Mouse (Mus musculus) heart, postnatal 0 days (tissue): ENCODE measurements around the gene Rpsa. TPM values are rescaled to one million over a fixed set of nuclear protein-coding genes. Genes with fewer than 3 reads are reported as not detected.

ENCODE experiments used
- ATAC-seq: fragments of 200-750 bp; cut with Nextera tagmentation; 2 replicates; pipeline ENCODE4 v1.8.0; 2017; ENCODE audit warnings: low read depth, moderate number of reproducible peaks, moderate library complexity; ENCODE audit not compliant: insufficient read depth
- DNase-seq: peaks from one replicate; pipeline ENCODE4 v3.0.0-alpha.2; 2016; ENCODE audit warnings: low spot score
- H3K27ac ChIP-seq: fragments of 300-500 bp; sonication (generic); 2 replicates; pipeline ENCODE4 v1.5.1; 2014; ENCODE audit warnings: low read depth, mild to moderate bottlenecking
- H3K27me3 ChIP-seq: fragments of 300-500 bp; sonication (generic); 2 replicates; pipeline ENCODE4 v1.6.1; 2014; ENCODE audit warnings: low read length, mixed read lengths; ENCODE audit not compliant: control insufficient read depth, insufficient read depth
- H3K36me3 ChIP-seq: fragments of 300-500 bp; sonication (generic); replicated peaks from 2 replicates; pipeline ENCODE4 v1.6.1; 2014; ENCODE audit warnings: low read length, mixed read lengths; ENCODE audit not compliant: control insufficient read depth, insufficient read depth
- H3K4me1 ChIP-seq: fragments of 300-500 bp; sonication (generic); 2 replicates; pipeline ENCODE4 v1.6.1; 2014; ENCODE audit warnings: antibody characterized with exemption; ENCODE audit not compliant: control insufficient read depth, insufficient read depth
- H3K4me2 ChIP-seq: fragments of 300-500 bp; sonication (generic); 2 replicates; pipeline ENCODE4 v1.6.1; 2014; ENCODE audit warnings: low read depth, mild to moderate bottlenecking, low read length, moderate library complexity
- H3K4me3 ChIP-seq: fragments of 300-500 bp; sonication (generic); 2 replicates; pipeline ENCODE4 v1.5.1; 2014; ENCODE audit warnings: low read depth, low read length
- H3K9ac ChIP-seq: fragments of 300-500 bp; sonication (generic); replicated peaks from 2 replicates; pipeline ENCODE4 v1.6.1; 2014; ENCODE audit warnings: low read depth, low read length, mixed read lengths
- H3K9me3 ChIP-seq: fragments of 300-500 bp; sonication (generic); replicated peaks from 2 replicates; pipeline ENCODE4 v1.6.1; 2016; ENCODE audit warnings: low read length; ENCODE audit not compliant: control insufficient read depth
- CTCF ChIP-seq: IDR thresholded peaks from 2 replicates; pipeline ENCODE4 v1.5.1; 2016; ENCODE audit warnings: antibody characterized with exemption, control low read depth, low read depth
- EP300 ChIP-seq: IDR thresholded peaks from 2 replicates; pipeline ENCODE4 v1.6.1; 2016; ENCODE audit warnings: antibody characterized with exemption, low read depth
- WGBS: fragments of 180-500 bp; shearing (Covaris S2); extraction: QIAGEN DNeasy Blood & Tissue Kit; methylation state at CpG from one replicate; pipeline ENCODE4 v1.1.7; 2014; 5-methylcytosine and 5-hydroxymethylcytosine counted together
- polyA plus RNA-seq: library from polyadenylated mRNA; unstranded; fragments of >200 nt; fragmentation: Nextera tagmentation; extraction: Ambion mirVana; gene quantifications from 2 replicates; pipeline ENCODE4 v1.2.1, GENCODE M21; 2015
- total RNA-seq: library from RNA; depleted of rRNA; stranded (reverse); fragments of >200 nt; gene quantifications from 2 replicates; pipeline ENCODE4 v1.2.3, GENCODE M21; 2014; ENCODE audit warnings: low replicate concordance; rRNA removed

Rpsa gene
- total and polyA plus RNA-seq, 2 experiments from 2014 or later, result 572 to 1,728 TPM

DNA sequence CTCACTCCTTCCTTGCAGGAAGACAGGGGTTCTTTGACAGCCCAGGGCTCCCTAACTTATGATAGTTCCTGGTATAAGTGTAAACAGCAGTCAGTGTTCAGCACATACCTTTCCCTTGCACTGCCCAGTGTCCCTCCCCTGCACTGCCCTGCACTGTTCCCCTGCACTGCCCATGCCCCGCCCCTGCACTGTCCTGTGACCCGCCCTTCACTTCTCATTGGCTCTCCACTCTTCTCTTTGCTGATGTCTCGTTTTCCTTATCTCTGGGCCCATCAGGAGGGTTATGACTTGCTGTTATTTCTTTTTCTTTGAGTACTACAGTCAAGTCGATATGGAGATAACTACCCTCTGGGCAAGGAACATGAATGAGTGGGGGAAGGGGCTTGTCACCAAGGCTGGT, 30.6 kb downstream of the Rpsa start:
- Histone ChIP-seq H3K36me3 (no peaks in the 10 kb centered on the region), H3K9ac (no peak overlapping the region), H3K9me3 (no peaks in the 10 kb centered on the region)

DNA sequence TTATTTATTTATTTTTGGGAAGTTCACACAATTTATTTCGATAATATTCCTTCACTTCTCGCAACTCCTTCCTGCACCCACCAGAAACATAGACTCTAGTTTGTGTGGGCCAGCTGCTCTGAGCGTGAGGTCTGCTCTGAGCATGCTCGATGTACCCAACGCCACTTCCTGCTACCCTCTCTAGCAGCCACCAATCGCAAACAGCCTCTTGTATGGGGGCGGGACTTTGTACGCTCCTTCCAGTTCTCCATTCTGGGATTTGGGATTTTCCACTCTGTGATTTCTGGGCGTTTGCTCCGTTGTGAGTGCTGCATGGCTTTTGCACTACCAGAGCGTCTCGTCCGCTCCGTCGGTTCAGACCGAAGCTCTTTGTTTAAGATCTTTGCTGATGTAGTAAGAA, 36.4 kb downstream of the Rpsa start:
- Histone ChIP-seq H3K36me3 (no peaks in the 10 kb centered on the region), H3K4me2 (no peak overlapping the region), H3K9ac (no peak overlapping the region), H3K9me3 (no peaks in the 10 kb centered on the region), H3K4me1 (no peaks in the 10 kb centered on the region), H3K27me3 (no peaks in the 10 kb centered on the region), H3K4me3 (no peak overlapping the region), H3K27ac (no peak overlapping the region)
- no peak for DNase-seq
- TF ChIP-seq EP300 (no peak), CTCF (no peak)
- WGBS, result 83% methylated on average over 16 of the region's 16 CpGs
- no peak for ATAC-seq

More for the DNA sequence above, 30.6 kb downstream of the Rpsa start:
- Histone ChIP-seq H3K4me1 (no peaks in the 10 kb centered on the region), H3K27ac (no peak overlapping the region), H3K4me2 (no peak overlapping the region), H3K4me3 (no peak overlapping the region), H3K27me3 (no peaks in the 10 kb centered on the region)
- no peak for ATAC-seq
- 39% methylated on average over 4 of the region's 4 CpGs for WGBS
- TF ChIP-seq CTCF, result no peak
- no peak for TF ChIP-seq EP300
- DNase-seq, result no peak

DNA sequence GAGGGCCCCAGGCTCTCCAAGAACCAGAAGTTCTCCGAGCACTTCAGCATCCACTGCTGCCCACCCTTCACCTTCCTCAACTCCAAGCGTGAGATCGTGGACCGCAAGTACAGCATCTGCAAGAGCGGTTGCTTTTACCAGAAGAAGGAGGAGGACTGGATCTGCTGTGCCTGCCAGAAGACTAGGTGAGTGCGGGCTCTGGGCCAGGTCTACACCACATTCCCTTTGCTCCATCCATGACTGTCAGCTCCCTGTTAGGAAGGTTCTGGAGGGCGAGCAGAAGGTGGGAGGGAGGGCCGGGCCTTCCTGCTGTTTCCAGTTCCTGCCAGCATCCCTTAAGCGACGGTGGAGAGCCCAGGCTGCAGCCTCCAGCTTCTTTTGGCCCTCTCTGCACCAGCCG, 40.3 kb downstream of the Rpsa start:
- H3K36me3 ChIP-seq, result no peaks in the 10 kb centered on the region
- TF ChIP-seq EP300 (no peak), CTCF (no peak)
- H3K9me3 ChIP-seq, result no peaks in the 10 kb centered on the region
- no peak overlapping the region for H3K9ac ChIP-seq
- H3K4me3 ChIP-seq, result no peak overlapping the region
- 0 out of 2 replicates have a peak, but pooled peaks cover 9% of the 10 kb centered on the region for H3K27me3 ChIP-seq
- H3K27ac ChIP-seq, result no peak overlapping the region
- DNase-seq (no peak), ATAC-seq (no peak)
- H3K4me1 ChIP-seq, result no peaks in the 10 kb centered on the region
- H3K4me2 ChIP-seq, result no peak overlapping the region
- 55% methylated on average over 11 of the region's 11 CpGs for WGBS

- no peak overlapping the region for H3K4me3 ChIP-seq
- 31% methylated on average over 5 of the region's 5 CpGs for WGBS
- ATAC-seq, result no peak
- no peaks in the 10 kb centered on the region for H3K36me3 ChIP-seq
- H3K9me3 ChIP-seq, result no peaks in the 10 kb centered on the region
- no peak overlapping the region for H3K27ac ChIP-seq
- H3K4me2 ChIP-seq, result no peak overlapping the region
- H3K27me3 ChIP-seq, result 0 out of 2 replicates have a peak, but pooled peaks cover 9% of the 10 kb centered on the region
- H3K4me1 ChIP-seq, result no peaks in the 10 kb centered on the region
- TF ChIP-seq EP300, result no peak
- peak; percentile 62 for TF ChIP-seq CTCF
- DNase-seq, result no peak
- no peak overlapping the region for H3K9ac ChIP-seq
Measured at GRCm38 (mm10) chr9:120171295-120171694, 43.8 kb downstream of the Rpsa start.

DNA sequence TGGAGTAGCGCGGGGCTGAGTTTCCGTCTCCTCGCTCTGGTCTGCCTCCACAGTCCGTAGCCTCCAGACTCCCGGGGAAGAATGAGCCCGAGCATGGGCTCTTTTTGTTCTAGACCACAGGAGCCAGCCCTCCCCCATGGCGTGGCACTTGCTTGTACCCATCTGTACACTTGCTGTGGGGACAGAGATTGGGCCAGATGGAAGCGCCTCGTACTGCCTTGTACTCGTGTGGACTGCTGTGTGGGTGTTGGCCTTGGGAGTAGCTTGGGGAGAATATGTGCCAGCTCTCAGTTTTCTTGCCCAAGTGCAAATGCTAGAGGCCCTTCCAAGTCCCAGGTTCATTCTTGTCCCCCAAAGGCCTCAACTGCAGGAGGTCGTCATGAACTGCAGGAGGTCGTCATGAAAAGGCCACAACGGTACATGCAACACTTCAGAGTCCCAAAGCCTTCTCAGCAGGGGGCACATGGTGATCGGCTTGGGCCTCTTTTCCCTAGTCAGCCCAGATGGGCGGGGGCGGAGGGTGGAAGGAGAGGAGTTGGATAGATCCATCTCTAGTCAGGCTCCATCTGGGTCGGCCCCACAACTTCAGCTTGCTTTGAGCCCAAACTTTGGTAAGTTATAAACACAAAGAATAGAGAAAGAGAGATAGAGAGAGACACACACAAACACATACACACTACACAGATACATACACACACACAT, 47.1 kb downstream of the Rpsa start:
- Histone ChIP-seq H3K4me2 (no peak overlapping the region), H3K27ac (no peak overlapping the region), H3K9me3 (no peaks in the 10 kb centered on the region), H3K9ac (no peak overlapping the region), H3K36me3 (no peaks in the 10 kb centered on the region), H3K4me1 (no peaks in the 10 kb centered on the region), H3K27me3 (0 out of 2 replicates have a peak, but pooled peaks cover 5% of the 10 kb centered on the region), H3K4me3 (no peak overlapping the region)
- 83% methylated on average over 18 of the region's 18 CpGs for WGBS
- TF ChIP-seq EP300, result no peak
- no peak for TF ChIP-seq CTCF
- DNase-seq (no peak), ATAC-seq (no peak)

DNA sequence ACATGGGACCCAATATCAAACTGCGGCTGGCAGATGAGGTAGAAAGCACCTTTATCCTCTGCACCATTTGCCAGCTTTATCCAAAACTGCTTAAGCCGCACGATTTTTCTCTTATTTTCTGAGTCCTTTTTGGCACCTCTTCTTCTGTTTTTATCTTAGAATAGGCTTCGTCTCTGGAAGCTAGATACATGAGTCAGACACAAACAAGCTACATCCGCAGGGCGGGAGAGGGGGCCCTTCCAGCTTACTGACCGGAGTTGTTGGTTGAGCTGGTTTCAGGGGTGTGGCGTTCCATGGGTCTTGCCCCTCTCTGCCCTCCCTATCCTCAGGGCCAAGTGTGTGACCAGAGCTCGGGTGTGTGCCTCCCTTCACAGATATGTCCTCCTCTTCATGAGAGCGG, 51.3 kb downstream of the Rpsa start:
- 67% methylated on average over 10 of the region's 10 CpGs for WGBS
- TF ChIP-seq EP300, result no peak
- no peak for TF ChIP-seq CTCF
- Histone ChIP-seq H3K4me2 (no peak overlapping the region), H3K36me3 (no peaks in the 10 kb centered on the region), H3K4me1 (no peaks in the 10 kb centered on the region), H3K9me3 (no peaks in the 10 kb centered on the region), H3K4me3 (no peak overlapping the region), H3K27me3 (no peaks in the 10 kb centered on the region), H3K9ac (no peak overlapping the region), H3K27ac (no peak overlapping the region)
- DNase-seq, result no peak
- no peak for ATAC-seq

Other genes starting within 250 kb of the Rpsa start
- gene Wdr48, start 232.8 kb upstream of the Rpsa start, total RNA-seq, result 19.0 and 25.3 TPM in 2 replicates
- 19.4 and 19.9 TPM in 2 replicates for gene Wdr48, start 232.8 kb upstream of the Rpsa start, polyA plus RNA-seq
- 10.0 and 63.5 TPM in 2 replicates for gene Gorasp1, start 190.1 kb upstream of the Rpsa start, total RNA-seq
- gene Gorasp1, start 190.1 kb upstream of the Rpsa start, polyA plus RNA-seq, result 14.1 and 16.8 TPM in 2 replicates
- gene Ttc21a, start 190.1 kb upstream of the Rpsa start, total RNA-seq, result 0.27 TPM in 1 of 2 replicates, not detected in the other
- gene Ttc21a, start 190.1 kb upstream of the Rpsa start, polyA plus RNA-seq, result 0.05 and 0.07 TPM in 2 replicates
- 23.8 and 96.9 TPM in 2 replicates for gene Csrnp1, start 143.0 kb upstream of the Rpsa start, total RNA-seq
- gene Csrnp1, start 143.0 kb upstream of the Rpsa start, polyA plus RNA-seq, result 4.0 and 4.2 TPM in 2 replicates
- 140 and 178 TPM in 2 replicates for gene Xirp1, start 104.1 kb upstream of the Rpsa start, total RNA-seq
- gene Xirp1, start 104.1 kb upstream of the Rpsa start, polyA plus RNA-seq, result 38.4 and 45.1 TPM in 2 replicates
- gene Cx3cr1, start 57.8 kb upstream of the Rpsa start, total RNA-seq, result 1.5 and 5.2 TPM in 2 replicates
- 4.1 and 4.7 TPM in 2 replicates for gene Cx3cr1, start 57.8 kb upstream of the Rpsa start, polyA plus RNA-seq
- not detected in 2 replicates for gene Ccr8, start 35.6 kb upstream of the Rpsa start, total RNA-seq
- gene Ccr8, start 35.6 kb upstream of the Rpsa start, polyA plus RNA-seq, result not detected in 2 replicates
- 16.8 and 24.5 TPM in 2 replicates for gene Slc25a38, start 17.3 kb upstream of the Rpsa start, total RNA-seq
- gene Slc25a38, start 17.3 kb upstream of the Rpsa start, polyA plus RNA-seq, result 11.3 and 13.4 TPM in 2 replicates
- gene Mobp, start 22.0 kb downstream of the Rpsa start, total RNA-seq, result not detected in 2 replicates
- gene Mobp, start 22.0 kb downstream of the Rpsa start, polyA plus RNA-seq, result 0.04 and 0.07 TPM in 2 replicates
- gene Myrip, start 173.8 kb downstream of the Rpsa start, total RNA-seq, result 2.0 and 2.6 TPM in 2 replicates
- 0.30 and 0.34 TPM in 2 replicates for gene Myrip, start 173.8 kb downstream of the Rpsa start, polyA plus RNA-seq